Mouse (Mus musculus) intestine, embryonic 15.5 days (tissue): ENCODE results near the gene Wt1. TPM values are rescaled to one million over a fixed set of nuclear protein-coding genes. Genes with fewer than 3 reads are reported as not detected.

ENCODE experiments used
- ATAC-seq: fragments of 200-750 bp; cut with Nextera tagmentation; 2 replicates; pipeline ENCODE4 v1.8.0; 2017; ENCODE audit warnings: moderate TSS enrichment, moderate library complexity
- H3K27ac ChIP-seq: fragments of 300-500 bp; sonication (generic); 2 replicates; pipeline ENCODE4 v1.5.1; 2015; ENCODE audit warnings: mild to moderate bottlenecking, inconsistent platforms
- H3K27me3 ChIP-seq: fragments of 300-500 bp; sonication (generic); replicated peaks from 2 replicates; pipeline ENCODE4 v1.6.1; 2015; ENCODE audit warnings: inconsistent platforms
- H3K36me3 ChIP-seq: fragments of 300-500 bp; sonication (generic); 2 replicates; pipeline ENCODE4 v1.6.1; 2015; ENCODE audit warnings: inconsistent platforms
- H3K4me1 ChIP-seq: fragments of 300-500 bp; sonication (generic); replicated peaks from 2 replicates; pipeline ENCODE4 v1.6.1; 2015; ENCODE audit warnings: inconsistent platforms
- H3K4me2 ChIP-seq: fragments of 300-500 bp; sonication (generic); replicated peaks from 2 replicates; pipeline ENCODE4 v1.6.1; 2015; ENCODE audit warnings: mild to moderate bottlenecking, inconsistent platforms
- H3K4me3 ChIP-seq: fragments of 300-500 bp; sonication (generic); replicated peaks from 2 replicates; pipeline ENCODE4 v1.5.1; 2015; ENCODE audit warnings: inconsistent platforms
- H3K9ac ChIP-seq: fragments of 300-500 bp; sonication (generic); 2 replicates; pipeline ENCODE4 v1.6.1; 2015; ENCODE audit warnings: inconsistent platforms
- H3K9me3 ChIP-seq: fragments of 300-500 bp; sonication (generic); 2 replicates; pipeline ENCODE4 v1.6.1; 2016; ENCODE audit warnings: inconsistent platforms
- WGBS: fragments of 180-500 bp; shearing (Covaris S2); methylation state at CpG from one replicate; pipeline ENCODE4 v1.1.7; 2015; 5-methylcytosine and 5-hydroxymethylcytosine counted together
- polyA plus RNA-seq: library from polyadenylated mRNA; unstranded; fragments of >200 nt; fragmentation: Nextera tagmentation; extraction: Ambion mirVana; gene quantifications from 2 replicates; pipeline ENCODE4 v1.2.1, GENCODE M21; 2015

The Wt1 gene
- polyA plus RNA-seq, 1 experiment from 2014 or later = 12.2 TPM

DNA sequence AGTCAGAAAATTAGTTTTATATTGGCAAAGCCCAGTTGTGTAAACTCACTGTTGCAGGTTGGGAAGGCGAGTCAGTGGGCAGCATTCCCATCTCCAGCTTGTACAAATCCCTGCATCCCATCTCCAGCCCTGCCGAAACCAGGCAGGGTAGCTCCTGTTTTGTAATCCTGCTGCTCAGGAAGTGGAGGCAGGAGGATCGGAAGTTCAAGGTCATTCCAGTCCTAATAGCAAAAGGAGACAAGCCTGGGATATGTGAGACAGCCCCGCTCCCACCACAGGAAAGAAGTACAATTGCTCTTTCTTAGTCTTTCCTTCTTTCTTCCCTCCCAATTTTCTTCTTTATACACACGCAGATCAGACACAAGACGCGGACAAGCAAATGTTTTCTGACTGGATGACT, 25.8 kb upstream of the Wt1 start:
- Histone ChIP-seq H3K4me3 (no peak overlapping the region), H3K4me1 (no peaks in the 10 kb centered on the region), H3K27ac (no peak overlapping the region), H3K9ac (no peak overlapping the region), H3K9me3 (no peaks in the 10 kb centered on the region), H3K27me3 (no peaks in the 10 kb centered on the region), H3K36me3 (no peaks in the 10 kb centered on the region), H3K4me2 (no peak overlapping the region)
- no peak for ATAC-seq
- WGBS = 55% methylated on average over 7 of the region's 7 CpGs

DNA sequence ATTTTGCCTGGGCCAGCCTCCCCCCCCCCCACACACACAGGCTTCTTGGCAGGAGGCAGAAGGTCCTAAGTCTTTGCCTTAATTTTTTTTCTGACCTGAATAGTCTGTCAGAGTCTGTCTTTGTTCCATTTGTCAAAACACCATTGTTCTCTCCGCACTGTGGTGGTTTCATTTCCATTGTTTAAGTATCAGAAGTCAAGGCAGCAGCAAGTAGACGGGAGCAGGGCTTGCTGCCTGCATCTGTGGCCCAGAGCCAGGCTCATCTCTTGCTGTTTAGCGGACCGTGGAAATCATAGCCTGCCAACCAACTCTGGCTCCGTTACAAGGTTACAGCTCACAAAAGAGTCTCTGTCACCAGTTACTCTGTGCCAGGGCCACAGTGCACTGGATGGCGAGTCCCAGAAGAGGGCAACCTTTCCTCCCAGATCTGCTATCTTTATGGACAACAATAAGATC, 17.6 kb upstream of the Wt1 start:
- H3K4me2 ChIP-seq = no peak overlapping the region
- no peak overlapping the region for H3K4me3 ChIP-seq
- no peaks in the 10 kb centered on the region for H3K36me3 ChIP-seq
- no peaks in the 10 kb centered on the region for H3K9me3 ChIP-seq
- WGBS = 37% methylated on average over 6 of the region's 6 CpGs
- peak; percentile 41; the same call in 1 of the 2 replicates for ATAC-seq
- H3K9ac ChIP-seq = no peak overlapping the region
- H3K4me1 ChIP-seq = no peaks in the 10 kb centered on the region
- H3K27ac ChIP-seq = no peak overlapping the region
- H3K27me3 ChIP-seq = no peaks in the 10 kb centered on the region; the same call in 1 of the 2 replicates

DNA sequence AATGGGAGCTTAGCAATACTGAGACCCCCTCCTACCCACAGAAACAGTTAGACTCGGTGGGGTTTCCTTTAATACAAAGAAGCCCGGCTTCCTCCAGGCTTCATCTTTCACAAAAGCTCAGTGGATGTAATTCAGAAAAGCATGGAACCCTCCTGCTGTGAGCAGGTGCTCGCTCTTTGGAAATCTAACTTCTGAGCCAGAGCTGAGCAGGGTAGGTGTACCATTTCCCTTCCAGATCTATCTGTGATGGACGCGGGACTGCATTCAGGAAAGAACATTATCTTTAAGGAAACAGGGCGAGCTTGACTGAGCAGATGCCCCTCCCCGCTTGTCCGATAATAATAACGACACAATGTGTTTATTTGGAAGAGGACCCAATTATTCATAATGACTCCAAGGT, 12.3 kb upstream of the Wt1 start:
- no peak overlapping the region for H3K4me2 ChIP-seq
- H3K9me3 ChIP-seq = no peaks in the 10 kb centered on the region
- H3K27me3 ChIP-seq = peaks cover 4% of the 10 kb centered on the region
- ATAC-seq = no peak
- no peaks in the 10 kb centered on the region for H3K4me1 ChIP-seq
- H3K4me3 ChIP-seq = no peak overlapping the region
- H3K9ac ChIP-seq = no peak overlapping the region
- no peak overlapping the region for H3K27ac ChIP-seq
- H3K36me3 ChIP-seq = no peaks in the 10 kb centered on the region
- 47% methylated on average over 9 of the region's 9 CpGs for WGBS

DNA sequence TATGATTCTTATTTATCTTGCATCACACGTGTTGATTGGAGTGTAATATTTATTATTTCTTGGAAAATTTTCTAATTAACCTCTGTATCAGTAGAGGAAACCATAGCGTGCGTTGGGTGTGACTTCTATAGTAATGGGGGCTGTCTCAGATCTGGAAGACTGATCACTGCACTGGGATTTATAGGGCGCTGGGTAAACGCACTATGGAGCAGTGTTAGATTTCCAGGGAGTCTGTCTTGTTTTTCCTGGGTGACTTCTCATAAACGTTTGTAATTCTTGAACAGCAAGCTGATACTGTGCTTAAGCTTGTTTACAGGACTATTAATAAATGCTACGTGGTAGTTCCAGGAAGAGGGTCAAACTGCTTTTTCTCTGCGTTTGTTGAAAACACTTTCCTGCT, 8.7 kb upstream of the Wt1 start:
- Histone ChIP-seq H3K36me3 (no peaks in the 10 kb centered on the region), H3K4me3 (no peak overlapping the region), H3K4me1 (peaks cover under 1% of the 10 kb centered on the region; the same call in 1 of the 2 replicates), H3K27me3 (peaks cover 34% of the 10 kb centered on the region), H3K9me3 (no peaks in the 10 kb centered on the region), H3K27ac (no peak overlapping the region), H3K9ac (no peak overlapping the region), H3K4me2 (no peak overlapping the region)
- 37% methylated on average over 8 of the region's 8 CpGs for WGBS
- ATAC-seq = no peak

DNA sequence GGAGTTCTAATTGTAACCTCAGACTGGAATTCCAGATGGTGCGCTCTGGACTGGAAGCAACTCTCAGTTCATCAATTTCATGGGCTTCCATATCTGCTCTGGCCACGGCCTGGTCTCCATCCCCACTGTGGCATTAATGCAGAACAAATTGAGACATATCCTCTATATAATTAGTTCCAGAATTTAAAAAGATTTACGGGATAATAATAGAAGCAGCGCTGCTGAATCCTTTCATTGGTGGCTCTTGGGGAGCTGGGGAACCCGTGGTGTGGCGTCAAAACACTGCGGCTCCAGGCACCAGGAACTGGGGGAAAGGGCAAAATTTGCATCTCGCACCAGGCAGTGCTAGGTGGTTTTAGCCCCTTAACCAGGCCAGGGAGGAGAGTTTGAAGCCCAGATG, 4.1 kb upstream of the Wt1 start:
- Histone ChIP-seq H3K4me1 (peaks cover 17% of the 10 kb centered on the region), H3K4me2 (no peak overlapping the region), H3K9me3 (no peaks in the 10 kb centered on the region), H3K4me3 (no peak overlapping the region), H3K9ac (no peak overlapping the region), H3K27ac (no peak overlapping the region), H3K27me3 (peaks cover 74% of the 10 kb centered on the region), H3K36me3 (no peaks in the 10 kb centered on the region)
- WGBS = 10% methylated on average over 8 of the region's 8 CpGs
- ATAC-seq = no peak

DNA sequence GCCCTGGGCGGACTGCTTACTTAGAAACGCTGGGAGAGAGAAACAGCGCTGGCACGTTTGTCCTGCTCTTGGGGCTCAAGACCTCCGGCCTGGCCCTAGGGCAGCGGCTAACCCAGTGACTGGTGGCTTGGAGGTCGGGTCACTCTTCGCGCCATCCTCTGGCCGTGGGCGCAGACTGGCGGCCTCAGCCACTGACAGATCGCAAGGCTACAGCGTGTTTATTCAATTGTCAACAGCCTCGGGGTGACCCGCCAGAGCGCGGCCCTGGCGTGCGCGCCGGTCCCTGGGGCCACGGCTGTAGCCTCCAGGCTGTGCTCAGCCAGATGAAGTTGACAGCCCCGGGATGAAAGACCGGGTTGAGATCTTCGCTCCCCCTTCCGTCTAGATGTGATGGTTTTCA, 3.4 kb upstream of the Wt1 start:
- no peak for ATAC-seq
- Histone ChIP-seq H3K4me1 (peaks cover 24% of the 10 kb centered on the region), H3K36me3 (no peaks in the 10 kb centered on the region), H3K9me3 (no peaks in the 10 kb centered on the region), H3K9ac (no peak overlapping the region), H3K27ac (no peak overlapping the region), H3K4me2 (peak overlapping the region; percentile 44), H3K4me3 (0 out of 2 replicates have a peak overlapping the region, but pooled peaks have one; percentile 12), H3K27me3 (peaks cover 80% of the 10 kb centered on the region)
- 3% methylated on average over 27 of the region's 27 CpGs for WGBS

DNA sequence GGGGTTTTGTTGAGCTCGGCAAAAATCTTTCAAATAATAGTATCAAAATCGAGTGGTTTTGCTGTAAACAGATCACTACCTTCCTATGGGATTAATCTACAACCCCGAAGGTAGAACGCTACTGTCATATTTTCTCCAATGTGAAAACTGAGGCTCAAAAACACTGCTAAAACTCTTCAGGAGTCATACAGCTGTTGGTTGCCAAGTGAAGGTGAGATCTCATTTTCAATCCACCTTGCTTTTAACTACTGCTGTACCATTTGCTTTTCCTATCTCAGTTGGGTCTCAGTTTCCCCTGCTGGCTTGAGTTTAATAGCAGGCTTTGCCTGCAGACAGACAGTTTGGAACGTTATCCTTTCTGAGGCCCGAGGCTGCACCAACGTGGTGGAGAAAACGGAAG, 2.9 kb upstream of the Wt1 start:
- Histone ChIP-seq H3K4me1 (peaks cover 24% of the 10 kb centered on the region), H3K9ac (no peak overlapping the region), H3K4me2 (no peak overlapping the region), H3K27ac (no peak overlapping the region), H3K27me3 (peaks cover 83% of the 10 kb centered on the region), H3K36me3 (no peaks in the 10 kb centered on the region), H3K4me3 (no peak overlapping the region), H3K9me3 (no peaks in the 10 kb centered on the region)
- 8% methylated on average over 8 of the region's 8 CpGs for WGBS
- ATAC-seq = no peak

DNA sequence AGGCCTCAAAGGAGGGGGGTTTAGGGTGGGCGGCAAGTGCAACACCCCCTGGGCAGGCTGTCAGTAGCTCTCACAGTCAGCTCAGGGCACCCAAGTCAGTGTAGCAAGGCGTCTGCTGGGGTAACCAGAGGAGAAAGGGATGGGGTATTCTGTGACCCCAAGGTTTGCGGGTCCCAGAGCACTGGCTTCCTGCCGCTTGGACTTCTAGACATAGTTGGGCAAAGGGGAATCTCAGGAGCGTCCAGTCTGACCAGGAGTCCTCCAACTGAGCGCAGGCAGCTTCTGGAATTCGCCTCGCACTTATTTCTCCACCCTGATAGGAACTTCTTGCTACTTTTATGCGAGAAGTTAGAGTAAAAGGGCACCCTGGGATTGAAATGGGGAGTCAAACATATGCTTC, 2.4 kb upstream of the Wt1 start:
- Histone ChIP-seq H3K9me3 (no peaks in the 10 kb centered on the region), H3K4me2 (no peak overlapping the region), H3K27me3 (peaks cover 88% of the 10 kb centered on the region), H3K36me3 (no peaks in the 10 kb centered on the region), H3K4me1 (peaks cover 24% of the 10 kb centered on the region), H3K9ac (no peak overlapping the region), H3K4me3 (no peak overlapping the region), H3K27ac (no peak overlapping the region)
- 10% methylated on average over 9 of the region's 9 CpGs for WGBS
- ATAC-seq = no peak

DNA sequence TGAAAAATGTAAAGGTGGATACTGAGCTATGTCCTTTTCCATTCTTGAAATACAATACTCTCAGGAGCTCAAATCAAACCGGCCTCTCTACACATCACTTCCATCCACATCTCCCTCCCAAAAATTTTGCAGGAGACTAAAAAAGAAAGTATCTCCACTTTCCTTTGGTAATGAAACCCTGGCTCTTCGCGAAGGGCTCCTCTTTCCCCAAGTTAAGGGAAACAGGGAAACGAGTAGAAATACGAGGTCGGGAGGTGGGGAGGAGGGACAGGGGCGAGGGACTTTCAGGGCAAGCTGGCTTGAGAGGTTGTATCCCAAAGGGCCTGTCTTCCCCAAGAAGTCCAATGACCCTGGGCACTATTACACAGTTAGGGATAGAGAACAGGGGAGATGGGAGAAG, 1.9 kb upstream of the Wt1 start:
- H3K36me3 ChIP-seq = no peaks in the 10 kb centered on the region
- H3K27me3 ChIP-seq = peaks cover 92% of the 10 kb centered on the region
- WGBS = 1% methylated on average over 7 of the region's 7 CpGs
- H3K4me3 ChIP-seq = no peak overlapping the region
- H3K4me1 ChIP-seq = peaks cover 24% of the 10 kb centered on the region
- no peak overlapping the region for H3K4me2 ChIP-seq
- ATAC-seq = no peak
- no peak overlapping the region for H3K27ac ChIP-seq
- H3K9me3 ChIP-seq = no peaks in the 10 kb centered on the region
- no peak overlapping the region for H3K9ac ChIP-seq

DNA sequence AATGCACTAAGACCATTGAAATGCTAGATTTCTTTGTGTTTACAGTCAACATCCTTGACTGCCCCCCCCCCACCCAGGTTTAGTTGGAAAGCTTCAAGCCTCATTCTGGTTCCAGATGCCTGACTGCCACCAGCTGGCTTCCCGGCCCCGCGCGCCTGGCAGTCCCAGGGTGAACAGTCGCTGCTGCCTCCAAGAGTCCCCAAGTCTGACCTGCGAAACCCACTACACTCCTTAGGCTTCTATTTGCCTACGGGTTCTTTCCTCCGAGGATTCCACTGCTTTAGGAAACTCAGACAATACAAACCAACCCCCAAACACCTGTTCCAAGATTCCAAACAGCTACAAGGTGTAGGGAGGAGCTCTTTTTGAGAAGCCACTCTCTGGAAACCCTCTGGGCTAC, 1.1 kb upstream of the Wt1 start:
- WGBS = 1% methylated on average over 8 of the region's 8 CpGs
- H3K9ac ChIP-seq = no peak overlapping the region
- peaks cover 92% of the 10 kb centered on the region for H3K27me3 ChIP-seq
- H3K4me1 ChIP-seq = peaks cover 24% of the 10 kb centered on the region
- H3K4me3 ChIP-seq = 0 out of 2 replicates have a peak overlapping the region, but pooled peaks have one; percentile 34
- no peaks in the 10 kb centered on the region for H3K36me3 ChIP-seq
- H3K4me2 ChIP-seq = no peak overlapping the region
- H3K9me3 ChIP-seq = no peaks in the 10 kb centered on the region
- no peak overlapping the region for H3K27ac ChIP-seq
- ATAC-seq = no peak

DNA sequence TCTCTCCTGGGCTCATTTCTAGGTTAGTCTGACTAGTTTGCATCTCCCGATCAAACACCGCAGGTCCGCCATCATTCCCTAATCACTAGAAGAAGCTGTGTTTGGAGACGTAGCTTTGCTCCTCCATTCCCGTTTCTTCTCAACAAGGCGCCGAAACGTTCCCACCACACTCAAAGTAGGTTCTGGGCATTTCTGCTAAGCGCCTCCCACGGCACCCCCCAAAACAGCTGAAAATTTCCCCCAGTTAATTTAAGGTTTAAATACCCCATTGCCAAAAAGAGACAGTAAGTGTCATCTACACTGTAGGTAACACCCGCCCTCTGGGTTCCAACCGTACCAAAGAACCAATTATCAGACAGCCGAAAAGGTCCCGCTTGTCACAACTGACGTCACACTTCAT, 688 bp upstream of the Wt1 start:
- H3K36me3 ChIP-seq = no peaks in the 10 kb centered on the region
- 5% methylated on average over 15 of the region's 15 CpGs for WGBS
- H3K27ac ChIP-seq = no peak overlapping the region
- H3K4me3 ChIP-seq = peak overlapping the region; percentile 34; the same call in 1 of the 2 replicates
- peaks cover 92% of the 10 kb centered on the region for H3K27me3 ChIP-seq
- no peaks in the 10 kb centered on the region for H3K9me3 ChIP-seq
- no peak overlapping the region for H3K4me2 ChIP-seq
- no peak overlapping the region for H3K9ac ChIP-seq
- H3K4me1 ChIP-seq = peaks cover 26% of the 10 kb centered on the region
- no peak for ATAC-seq

DNA sequence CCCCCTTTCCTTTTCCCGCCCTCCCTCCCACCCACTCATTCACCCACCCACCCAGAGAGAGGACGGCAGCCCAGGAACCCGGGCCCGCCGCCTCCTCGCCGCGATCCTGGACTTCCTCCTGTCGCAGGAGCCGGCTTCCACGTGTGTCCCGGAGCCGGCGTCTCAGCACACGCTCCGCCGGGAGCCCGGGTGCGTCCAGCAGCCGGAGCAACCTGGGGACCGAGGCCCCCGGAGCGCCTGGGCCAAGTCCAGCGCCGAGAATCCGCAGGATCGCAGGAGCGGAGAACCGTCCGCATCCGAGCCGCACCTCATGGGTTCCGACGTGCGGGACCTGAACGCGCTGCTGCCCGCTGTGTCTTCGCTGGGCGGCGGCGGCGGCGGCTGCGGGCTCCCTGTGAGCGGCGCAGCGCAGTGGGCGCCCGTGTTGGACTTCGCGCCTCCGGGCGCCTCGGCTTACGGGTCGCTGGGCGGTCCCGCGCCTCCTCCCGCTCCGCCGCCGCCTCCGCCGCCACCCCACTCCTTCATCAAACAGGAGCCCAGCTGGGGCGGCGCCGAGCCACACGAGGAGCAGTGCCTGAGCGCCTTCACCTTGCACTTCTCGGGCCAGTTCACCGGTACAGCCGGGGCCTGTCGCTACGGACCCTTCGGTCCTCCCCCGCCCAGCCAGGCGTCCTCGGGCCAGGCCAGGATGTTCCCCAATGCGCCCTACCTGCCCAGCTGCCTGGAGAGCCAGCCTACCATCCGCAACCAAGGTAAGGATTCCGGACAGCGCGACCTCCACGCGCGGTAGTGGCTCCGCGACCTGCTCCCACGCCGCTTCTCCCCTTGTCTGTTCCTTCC, 582 bp downstream of the Wt1 start:
- Histone ChIP-seq H3K9ac (peak overlapping the region; percentile 5), H3K4me3 (peak overlapping the region; percentile 34), H3K27ac (peak overlapping the region; percentile 1; the same call in 1 of the 2 replicates), H3K4me1 (peaks cover 29% of the 10 kb centered on the region), H3K27me3 (peaks cover 94% of the 10 kb centered on the region), H3K9me3 (no peaks in the 10 kb centered on the region), H3K4me2 (peak overlapping the region; percentile 53), H3K36me3 (no peaks in the 10 kb centered on the region)
- ATAC-seq = peak; percentile 50
- under 1% methylated on average over 89 of the region's 92 CpGs for WGBS
